Mouse (Mus musculus) liver, postnatal 0 days (tissue): Measurements from ENCODE around the gene Krtap10-10.
A peak's percentile ranks its signal among the peaks of the same experiment; 100 is the strongest.

ENCODE experiments used
- CTCF ChIP-seq: sonication (generic); IDR thresholded peaks from 2 replicates; pipeline ENCODE4 v1.5.1; 2016; ENCODE audit warnings: antibody characterized with exemption, low read depth
- EP300 ChIP-seq: IDR thresholded peaks from 2 replicates; pipeline ENCODE4 v1.6.1; 2016; ENCODE audit warnings: antibody characterized with exemption, low read depth, mild to moderate bottlenecking

DNA sequence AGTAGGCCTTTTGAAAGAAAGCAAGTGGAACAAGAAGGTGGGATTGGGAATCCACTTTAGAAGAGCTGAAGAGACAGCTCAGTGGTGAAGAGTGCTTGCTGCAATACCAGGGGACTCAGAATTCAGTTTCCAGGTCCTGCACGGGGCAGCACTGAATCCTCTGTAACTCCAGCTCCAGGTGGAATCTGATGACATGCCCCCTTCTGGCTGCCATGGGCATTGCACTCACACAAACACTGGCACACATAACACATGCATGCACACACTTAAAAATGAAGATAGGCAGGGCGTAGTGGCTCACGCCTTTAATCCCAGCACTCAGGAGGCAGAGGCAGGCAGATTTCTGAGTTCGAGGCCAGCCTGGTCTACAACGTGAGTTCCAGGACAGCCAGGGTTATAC, 46.8 kb downstream of the Krtap10-10 start:
- TF ChIP-seq CTCF (peak; percentile 36), EP300 (no peak)
